Comparison of ENCODE assay signal across 9 mouse cellular contexts in the genomic region with DNA sequence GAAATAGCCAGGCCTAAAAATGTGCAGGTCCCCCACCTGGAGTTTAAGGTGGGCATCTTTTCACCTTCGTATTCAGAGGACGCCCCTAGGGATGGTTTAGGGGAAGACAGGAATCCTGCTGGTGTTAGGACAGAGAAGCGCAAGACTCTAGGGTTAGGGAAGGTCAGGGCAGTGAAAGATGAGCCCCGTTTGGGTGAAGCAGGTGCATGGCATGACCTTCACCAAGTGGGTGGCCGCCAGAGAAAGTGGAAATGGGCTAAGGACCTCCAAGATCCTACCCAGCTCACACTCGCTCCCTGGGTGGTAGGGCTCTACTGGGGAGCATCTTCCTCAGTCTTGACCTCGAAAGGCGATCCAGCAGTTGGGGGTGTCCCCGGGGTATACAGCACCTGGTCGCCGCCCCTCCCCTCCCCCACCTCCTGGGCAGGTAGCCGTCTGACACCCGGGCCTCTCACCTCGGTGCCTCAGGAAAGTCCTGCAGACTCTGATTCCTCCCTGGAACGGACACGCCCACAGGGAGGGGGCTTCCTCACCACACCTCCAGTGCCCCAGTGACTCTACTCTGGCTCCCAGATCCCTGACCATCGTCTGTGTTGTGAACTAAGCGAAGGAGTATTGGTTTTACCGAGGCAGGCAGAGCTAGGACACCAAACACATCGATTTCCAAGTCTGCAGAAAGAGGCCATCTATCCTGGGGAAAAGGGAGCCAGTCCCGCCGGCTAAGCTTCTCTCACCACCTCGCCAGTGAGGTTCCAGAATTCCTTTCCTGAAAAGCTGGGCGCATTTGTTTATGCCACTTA. TPM values are rescaled to one million over a fixed set of nuclear protein-coding genes. Genes with fewer than 3 reads are reported as not detected.
DNase-seq lines count a peak whose midpoint lies in the region; ATAC-seq lines count a peak whose summit lies in the region.
"Had no signal": no experiment of that assay in that cellular context is flagged by ENCODE, and none has a peak within 500 bp of the region (broad histone marks: within the 10 kb centered on the region; RNA-seq: fewer than 3 reads in every experiment).

No protein-coding gene starts in this region.

- peak; percentile 49; the same call in 1 of the 2 replicates for ATAC-seq in kidney, embryonic 15.5 days (replicated peaks; ENCODE audit: low FRiP score)
- no peak; the same call in 1 of the 2 replicates for ATAC-seq in intestine, embryonic 14.5 days (replicated peaks; ENCODE audit: low FRiP score, low TSS enrichment, low read depth)
- ATAC-seq in monocyte, adult 5-6 weeks (replicated peaks; ENCODE audit: insufficient number of reproducible peaks, low FRiP score, low TSS enrichment, poor library complexity, severe bottlenecking), result 0 out of 2 replicates have a peak, but pooled peaks have one; percentile 33

- H3K4me3 ChIP-seq in kidney, embryonic 15.5 days (replicated peaks), result peak overlapping the region; percentile 14
- peak overlapping the region; percentile 46 for H3K4me3 ChIP-seq in embryonic facial prominence, embryonic 10.5 days
- peak overlapping the region; percentile 20 for H3K4me3 ChIP-seq in intestine, embryonic 14.5 days (ENCODE audit: low read depth, low read length)
- H3K4me3 ChIP-seq: myocyte had no signal

- H3K27ac ChIP-seq in kidney, embryonic 15.5 days, result no peak overlapping the region
- peak overlapping the region; percentile 54 for H3K27ac ChIP-seq in embryonic facial prominence, embryonic 10.5 days (replicated peaks)
- H3K27ac ChIP-seq in intestine, embryonic 14.5 days (ENCODE audit: low read depth), result no peak overlapping the region

- H3K4me1 ChIP-seq in kidney, embryonic 15.5 days, result peaks cover 27% of the 10 kb centered on the region
- peaks cover 32% of the 10 kb centered on the region for H3K4me1 ChIP-seq in embryonic facial prominence, embryonic 10.5 days
- peaks cover 16% of the 10 kb centered on the region for H3K4me1 ChIP-seq in intestine, embryonic 14.5 days (replicated peaks; ENCODE audit: control insufficient read depth, insufficient read depth, low read length)

- DNase-seq in kidney, adult 11 months, result no peak
- peak; percentile 41 for DNase-seq in embryonic facial prominence, embryonic 10.5 days (ENCODE audit: low spot score)
- DNase-seq in intestine, embryonic 14.5 days (ENCODE audit: low spot score), result no peak
- DNase-seq in gastrocnemius, postnatal 4 days (ENCODE audit: low spot score in 2 of 2), result no peak
- DNase-seq in cerebellum, adult 11 months, result no peak
- DNase-seq in layer of hippocampus, postnatal 10 days (ENCODE audit: low spot score in 2 of 2), result no peak

- H3K9me3 ChIP-seq in kidney, embryonic 15.5 days (replicated peaks), result no peaks in the 10 kb centered on the region
- H3K9me3 ChIP-seq in embryonic facial prominence, embryonic 10.5 days, result 0 out of 2 replicates have a peak, but pooled peaks cover 2% of the 10 kb centered on the region
- no peaks in the 10 kb centered on the region for H3K9me3 ChIP-seq in intestine, embryonic 14.5 days (ENCODE audit: control insufficient read depth, low read length)

- H3K9ac ChIP-seq in kidney, embryonic 15.5 days, result no peak overlapping the region
- 0 out of 2 replicates have a peak overlapping the region, but pooled peaks have one; percentile 5 for H3K9ac ChIP-seq in intestine, embryonic 14.5 days (ENCODE audit: low read length)

- H3K27me3 ChIP-seq in kidney, embryonic 15.5 days, result 0 out of 2 replicates have a peak, but pooled peaks cover 11% of the 10 kb centered on the region
- H3K27me3 ChIP-seq in embryonic facial prominence, embryonic 10.5 days (replicated peaks; ENCODE audit: low read depth, poor library complexity, severe bottlenecking), result peaks cover 54% of the 10 kb centered on the region
- H3K27me3 ChIP-seq in intestine, embryonic 14.5 days (replicated peaks; ENCODE audit: control insufficient read depth, insufficient read depth, low read length), result 0 out of 2 replicates have a peak, but pooled peaks cover 4% of the 10 kb centered on the region

- 6% methylated on average over 24 of the region's 24 CpGs for whole genome bisulfite sequencing in kidney, embryonic 15.5 days
- 3% methylated on average over 24 of the region's 24 CpGs for WGBS in embryonic facial prominence, embryonic 10.5 days
- WGBS in intestine, embryonic 14.5 days, result 7% methylated on average over 24 of the region's 24 CpGs

- peak overlapping the region; percentile 57 for H3K4me2 ChIP-seq in kidney, embryonic 15.5 days
- peak overlapping the region; percentile 45 for H3K4me2 ChIP-seq in intestine, embryonic 14.5 days (ENCODE audit: low read length)

- no peaks in the 10 kb centered on the region for H3K36me3 ChIP-seq in kidney, embryonic 15.5 days
- no peaks in the 10 kb centered on the region for H3K36me3 ChIP-seq in embryonic facial prominence, embryonic 10.5 days (replicated peaks)
- H3K36me3 ChIP-seq in intestine, embryonic 14.5 days (ENCODE audit: control insufficient read depth, insufficient read depth, low read length), result no peaks in the 10 kb centered on the region

RNA-seq across cellular contexts. Expression of gene Axin2, which starts 10.6 kb away (rescaled TPM):
- polyA plus RNA-seq in kidney, embryonic 15.5 days (2015; fragmentation: Nextera tagmentation; extraction: Ambion mirVana), result 5.8 and 7.0 TPM in 2 replicates
- 12.7 and 15.3 TPM in 2 replicates for polyA plus RNA-seq in embryonic facial prominence, embryonic 10.5 days (2016; fragmentation: Nextera tagmentation; extraction: Ambion mirVana)
- polyA plus RNA-seq in intestine, embryonic 14.5 days (2014; fragmentation: Nextera tagmentation; extraction: Ambion mirVana), result 6.5 and 8.0 TPM in 2 replicates
- 1.5 to 5.5 TPM (median 2.2 TPM) in 3 replicates for total RNA-seq in monocyte, adult 5-6 weeks (2017)
- 10 to 100 TPM; 24.5 to 26.8 TPM for total RNA-seq in gastrocnemius, postnatal 4 days (2021)
- 10 to 100 TPM; 30.3 to 32.6 TPM for total RNA-seq in layer of hippocampus, postnatal 10 days (2021)
